Mouse (Mus musculus): Measurements from ENCODE around the gene Klf5. TPM values are rescaled to one million over a fixed set of nuclear protein-coding genes. Genes with fewer than 3 reads are reported as not detected.

The Klf5 gene
- total and polyA plus RNA-seq, 3 experiments = 0.22 TPM; not detected in 2

- ATAC-seq (ENCODE audit: extremely low read depth, insufficient number of reproducible peaks, low FRiP score, poor library complexity, severe bottlenecking) (no peak), DNase-seq (ENCODE audit: low spot score) (no peak)
- Histone ChIP-seq H3K9me3 (replicated peaks) (peaks cover 43% of the 10 kb centered on the region), H3K4me3 (ENCODE audit: low read depth, low read length) (no peak overlapping the region), H3K4me1 (ENCODE audit: insufficient read depth, low read depth, low read length) (no peaks in the 10 kb centered on the region), H3K36me3 (replicated peaks) (no peaks in the 10 kb centered on the region), H3K27me3 (ENCODE audit: insufficient read depth, low read length) (no peaks in the 10 kb centered on the region)
- TF ChIP-seq CTCF (IDR thresholded peaks at IDR 0.05; ENCODE audit: low read depth, low read length) = no peak
- no peak for TF ChIP-seq GATA1 (IDR thresholded peaks at IDR 0.05; ENCODE audit: borderline replicate concordance, low read length)
- no peak for TF ChIP-seq TAL1 (conservative IDR thresholded peaks at IDR 0.05; ENCODE audit: low read depth, low read length)
- no peak for TF ChIP-seq POLR2AphosphoS5 (IDR thresholded peaks at IDR 0.05; ENCODE audit: insufficient replicate concordance, low read depth, low read length)
- no peak for TF ChIP-seq GATA2 (IDR thresholded peaks at IDR 0.05; ENCODE audit: borderline replicate concordance, low read depth, low read length)
These were observed 17.8 kb downstream of the Klf5 start for GRCm38 (mm10) chr14:99316275-99316674.

GRCm38 (mm10) chr14:99320736-99321135 lies 22.2 kb downstream of the Klf5 start:
- no peak for ATAC-seq (ENCODE audit: extremely low read depth, insufficient number of reproducible peaks, low FRiP score, poor library complexity, severe bottlenecking)
- no peaks in the 10 kb centered on the region for H3K4me1 ChIP-seq (ENCODE audit: insufficient read depth, low read depth, low read length)
- DNase-seq (ENCODE audit: low spot score) = no peak
- no peaks in the 10 kb centered on the region for H3K36me3 ChIP-seq (replicated peaks)
- H3K4me3 ChIP-seq (ENCODE audit: low read depth, low read length) = no peak overlapping the region
- H3K27me3 ChIP-seq (ENCODE audit: insufficient read depth, low read length) = no peaks in the 10 kb centered on the region
- peaks cover 57% of the 10 kb centered on the region for H3K9me3 ChIP-seq (replicated peaks)
- TF ChIP-seq TAL1 (conservative IDR thresholded peaks at IDR 0.05; ENCODE audit: low read depth, low read length) = no peak
- no peak for TF ChIP-seq CTCF (IDR thresholded peaks at IDR 0.05; ENCODE audit: low read depth, low read length)
- TF ChIP-seq POLR2AphosphoS5 (IDR thresholded peaks at IDR 0.05; ENCODE audit: insufficient replicate concordance, low read depth, low read length) = no peak
- no peak for TF ChIP-seq GATA2 (IDR thresholded peaks at IDR 0.05; ENCODE audit: borderline replicate concordance, low read depth, low read length)
- no peak for TF ChIP-seq GATA1 (IDR thresholded peaks at IDR 0.05; ENCODE audit: borderline replicate concordance, low read length)

GRCm38 (mm10) chr14:99323376-99323775 lies 24.9 kb downstream of the Klf5 start:
- peaks cover 70% of the 10 kb centered on the region for H3K9me3 ChIP-seq (replicated peaks)
- H3K4me3 ChIP-seq (ENCODE audit: low read depth, low read length) = no peak overlapping the region
- H3K4me1 ChIP-seq (ENCODE audit: insufficient read depth, low read depth, low read length) = no peaks in the 10 kb centered on the region
- DNase-seq (ENCODE audit: low spot score) = no peak
- no peaks in the 10 kb centered on the region for H3K27me3 ChIP-seq (ENCODE audit: insufficient read depth, low read length)
- no peak for ATAC-seq (ENCODE audit: extremely low read depth, insufficient number of reproducible peaks, low FRiP score, poor library complexity, severe bottlenecking)
- TF ChIP-seq POLR2AphosphoS5 (IDR thresholded peaks at IDR 0.05; ENCODE audit: insufficient replicate concordance, low read depth, low read length) (no peak), TAL1 (conservative IDR thresholded peaks at IDR 0.05; ENCODE audit: low read depth, low read length) (no peak), GATA2 (IDR thresholded peaks at IDR 0.05; ENCODE audit: borderline replicate concordance, low read depth, low read length) (no peak), GATA1 (IDR thresholded peaks at IDR 0.05; ENCODE audit: borderline replicate concordance, low read length) (no peak), CTCF (IDR thresholded peaks at IDR 0.05; ENCODE audit: low read depth, low read length) (no peak)
- H3K36me3 ChIP-seq (replicated peaks) = no peaks in the 10 kb centered on the region

- Histone ChIP-seq H3K9me3 (replicated peaks) (peaks cover 71% of the 10 kb centered on the region), H3K27me3 (ENCODE audit: insufficient read depth, low read length) (no peaks in the 10 kb centered on the region), H3K4me1 (ENCODE audit: insufficient read depth, low read depth, low read length) (no peaks in the 10 kb centered on the region), H3K4me3 (ENCODE audit: low read depth, low read length) (no peak overlapping the region), H3K36me3 (replicated peaks) (no peaks in the 10 kb centered on the region)
- no peak for ATAC-seq (ENCODE audit: extremely low read depth, insufficient number of reproducible peaks, low FRiP score, poor library complexity, severe bottlenecking)
- no peak for DNase-seq (ENCODE audit: low spot score)
- no peak for TF ChIP-seq CTCF (IDR thresholded peaks at IDR 0.05; ENCODE audit: low read depth, low read length)
- TF ChIP-seq GATA1 (IDR thresholded peaks at IDR 0.05; ENCODE audit: borderline replicate concordance, low read length) = no peak
- no peak for TF ChIP-seq TAL1 (conservative IDR thresholded peaks at IDR 0.05; ENCODE audit: low read depth, low read length)
- no peak for TF ChIP-seq GATA2 (IDR thresholded peaks at IDR 0.05; ENCODE audit: borderline replicate concordance, low read depth, low read length)
- no peak for TF ChIP-seq POLR2AphosphoS5 (IDR thresholded peaks at IDR 0.05; ENCODE audit: insufficient replicate concordance, low read depth, low read length)
These were observed 26.0 kb downstream of the Klf5 start for GRCm38 (mm10) chr14:99324523-99324922.

- H3K4me1 ChIP-seq (ENCODE audit: insufficient read depth, low read depth, low read length) = no peaks in the 10 kb centered on the region
- no peak overlapping the region for H3K4me3 ChIP-seq (ENCODE audit: low read depth, low read length)
- no peaks in the 10 kb centered on the region for H3K36me3 ChIP-seq (replicated peaks)
- TF ChIP-seq POLR2AphosphoS5 (IDR thresholded peaks at IDR 0.05; ENCODE audit: insufficient replicate concordance, low read depth, low read length) = no peak
- TF ChIP-seq TAL1 (conservative IDR thresholded peaks at IDR 0.05; ENCODE audit: low read depth, low read length) = no peak
- DNase-seq (ENCODE audit: low spot score) = no peak
- no peak for ATAC-seq (ENCODE audit: extremely low read depth, insufficient number of reproducible peaks, low FRiP score, poor library complexity, severe bottlenecking)
- H3K27me3 ChIP-seq (ENCODE audit: insufficient read depth, low read length) = no peaks in the 10 kb centered on the region
- H3K9me3 ChIP-seq (replicated peaks) = peaks cover 73% of the 10 kb centered on the region
These were observed 27.3 kb downstream of the Klf5 start for GRCm38 (mm10) chr14:99325597-99326472.

GRCm38 (mm10) chr14:99336598-99336997 lies 38.1 kb downstream of the Klf5 start:
- peaks cover 45% of the 10 kb centered on the region for H3K9me3 ChIP-seq (replicated peaks)
- no peak for ATAC-seq (ENCODE audit: extremely low read depth, insufficient number of reproducible peaks, low FRiP score, poor library complexity, severe bottlenecking)
- no peak overlapping the region for H3K4me3 ChIP-seq (ENCODE audit: low read depth, low read length)
- no peak for DNase-seq (ENCODE audit: low spot score)
- no peaks in the 10 kb centered on the region for H3K36me3 ChIP-seq (replicated peaks)
- no peaks in the 10 kb centered on the region for H3K4me1 ChIP-seq (ENCODE audit: insufficient read depth, low read depth, low read length)
- TF ChIP-seq TAL1 (conservative IDR thresholded peaks at IDR 0.05; ENCODE audit: low read depth, low read length) = no peak
- TF ChIP-seq POLR2AphosphoS5 (IDR thresholded peaks at IDR 0.05; ENCODE audit: insufficient replicate concordance, low read depth, low read length) = no peak
- no peak for TF ChIP-seq CTCF (IDR thresholded peaks at IDR 0.05; ENCODE audit: low read depth, low read length)
- no peak for TF ChIP-seq GATA2 (IDR thresholded peaks at IDR 0.05; ENCODE audit: borderline replicate concordance, low read depth, low read length)
- TF ChIP-seq GATA1 (IDR thresholded peaks at IDR 0.05; ENCODE audit: borderline replicate concordance, low read length) = no peak
- no peaks in the 10 kb centered on the region for H3K27me3 ChIP-seq (ENCODE audit: insufficient read depth, low read length)

Data from G1E (cell line).